Mouse (Mus musculus): ENCODE measurements around the gene Usmg5. TPM values are rescaled to one million over a fixed set of nuclear protein-coding genes. Genes with fewer than 3 reads are reported as not detected.

Gene Usmg5
- polyA plus RNA-seq, 1 experiment from 2014 or later, result 2,054 TPM

Other genes with a start within 250 kb of the Usmg5 start
- gene Ina, start 75.9 kb downstream of the Usmg5 start, polyA plus RNA-seq (2014; fragmentation: Nextera tagmentation; extraction: Ambion mirVana), result 0.43 and 0.73 TPM in 2 replicates
- 80.7 and 82.3 TPM in 2 replicates for gene Nt5c2, start 75.5 kb downstream of the Usmg5 start, polyA plus RNA-seq (2014; fragmentation: Nextera tagmentation; extraction: Ambion mirVana)
- 12.7 and 14.9 TPM in 2 replicates for gene Pcgf6, start 39.7 kb downstream of the Usmg5 start, polyA plus RNA-seq (2014; fragmentation: Nextera tagmentation; extraction: Ambion mirVana)
- gene Taf5, start 22.9 kb downstream of the Usmg5 start, polyA plus RNA-seq (2014; fragmentation: Nextera tagmentation; extraction: Ambion mirVana), result 5.5 and 6.2 TPM in 2 replicates
- gene Pdcd11, start 121 bp upstream of the Usmg5 start, polyA plus RNA-seq (2014; fragmentation: Nextera tagmentation; extraction: Ambion mirVana), result 6.1 and 6.3 TPM in 2 replicates
- 1.4 and 2.2 TPM in 2 replicates for gene Calhm2, start 47.6 kb upstream of the Usmg5 start, polyA plus RNA-seq (2014; fragmentation: Nextera tagmentation; extraction: Ambion mirVana)
- not detected in 2 replicates for gene Calhm1, start 53.6 kb upstream of the Usmg5 start, polyA plus RNA-seq (2014; fragmentation: Nextera tagmentation; extraction: Ambion mirVana)
- not detected in 2 replicates for gene Calhm3, start 67.1 kb upstream of the Usmg5 start, polyA plus RNA-seq (2014; fragmentation: Nextera tagmentation; extraction: Ambion mirVana)
- gene Neurl1a, start 88.2 kb upstream of the Usmg5 start, polyA plus RNA-seq (2014; fragmentation: Nextera tagmentation; extraction: Ambion mirVana), result 3.0 and 3.2 TPM in 2 replicates

Data from heart, embryonic 11.5 days (tissue).